Comparison of ENCODE assay signal across 23 mouse cellular contexts in the genomic region with DNA sequence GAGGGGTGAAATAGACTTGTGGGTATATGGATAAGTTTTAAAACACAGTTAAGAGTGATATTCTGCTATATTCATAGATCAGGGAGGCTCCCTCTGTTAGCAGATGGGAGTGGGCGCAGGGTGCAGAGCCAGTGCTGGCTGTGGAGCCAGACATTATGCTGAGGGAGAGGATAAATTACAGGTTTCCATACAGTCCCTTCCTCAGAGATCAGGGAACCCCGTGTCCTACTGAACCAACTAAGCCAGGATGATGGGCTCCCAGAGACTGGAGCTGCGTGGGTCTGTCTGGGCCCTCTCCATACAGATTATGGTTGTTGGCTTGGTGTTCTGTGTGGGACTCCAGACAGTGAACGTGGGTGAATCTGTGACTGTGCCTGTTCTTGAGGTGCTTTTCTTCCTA.
DNase-seq lines count a peak whose midpoint lies in the region; ATAC-seq and TF ChIP-seq lines count a peak whose summit lies in the region.
"Had no signal": no experiment of that assay in that cellular context is flagged by ENCODE, and none has a peak within 500 bp of the region (broad histone marks: within the 10 kb centered on the region; RNA-seq: fewer than 3 reads in every experiment).

No protein-coding gene starts in this region.

- no peaks in the 10 kb centered on the region for H3K4me1 ChIP-seq in intestine, postnatal 0 days (replicated peaks; ENCODE audit: control insufficient read depth, insufficient read depth, low read length)
- H3K4me1 ChIP-seq: hindbrain, embryonic 13.5 days; lung, embryonic 15.5 days; midbrain, embryonic 12.5 days had no signal

- H3K4me3 ChIP-seq in intestine, postnatal 0 days (ENCODE audit: low read depth, low read length): no peak overlapping the region
- H3K4me3 ChIP-seq: erythroblast, embryonic 14.5 days; heart, adult 2 months; hindbrain, embryonic 13.5 days; lung, embryonic 15.5 days; midbrain, embryonic 12.5 days had no signal

- no peak overlapping the region for H3K9ac ChIP-seq in intestine, postnatal 0 days (ENCODE audit: low read depth, low read length)
- H3K9ac ChIP-seq: hindbrain, embryonic 13.5 days; lung, embryonic 15.5 days; midbrain, embryonic 12.5 days had no signal

- H3K9me3 ChIP-seq in intestine, postnatal 0 days (ENCODE audit: control insufficient read depth): no peaks in the 10 kb centered on the region
- H3K9me3 ChIP-seq: hindbrain, embryonic 13.5 days; lung, embryonic 15.5 days; midbrain, embryonic 12.5 days had no signal

- H3K4me2 ChIP-seq in intestine, postnatal 0 days (replicated peaks; ENCODE audit: low read depth): no peak overlapping the region
- H3K4me2 ChIP-seq: hindbrain, embryonic 13.5 days; liver, embryonic 11.5 days; lung, embryonic 15.5 days; midbrain, embryonic 12.5 days had no signal

- 81% methylated on average over 4 of the region's 4 CpGs for WGBS in intestine, postnatal 0 days

- no peak for ATAC-seq in intestine, postnatal 0 days
- ATAC-seq: forebrain, embryonic 14.5 days; intestine, embryonic 16.5 days had no signal

- no peak overlapping the region for H3K27ac ChIP-seq in intestine, postnatal 0 days (ENCODE audit: low read depth, low read length)
- H3K27ac ChIP-seq: heart, adult 2 months; hindbrain, embryonic 13.5 days; kidney, postnatal 0 days; lung, embryonic 15.5 days; midbrain, embryonic 12.5 days; stomach, postnatal 0 days had no signal

- H3K27me3 ChIP-seq in intestine, postnatal 0 days (replicated peaks; ENCODE audit: control insufficient read depth, insufficient read depth, low read length): no peaks in the 10 kb centered on the region
- H3K27me3 ChIP-seq: hindbrain, embryonic 13.5 days; lung, embryonic 15.5 days; midbrain, embryonic 12.5 days had no signal

- peak; percentile 72 for DNase-seq in brain, adult 2 months (ENCODE audit: low read depth, low spot score)
- DNase-seq in frontal cortex, postnatal 36 days (ENCODE audit: low spot score in 2 of 2): peak; percentile 61 to 71
- peak; percentile 18 to 59 for DNase-seq in layer of hippocampus, postnatal 14 days (ENCODE audit: low spot score in 2 of 2)
- peak; percentile 54 to 63 for DNase-seq in right cerebral cortex, adult 2 months (ENCODE audit: low spot score in 2 of 2)
- no peak for DNase-seq in heart, adult 8-10 months (ENCODE audit: low spot score)
- no peak for DNase-seq in testis, postnatal 10 days (ENCODE audit: low spot score)
- no peak for DNase-seq in thymus, postnatal 14 days
- DNase-seq: adrenal gland, adult 8-10 months; B cell, adult 2 months; cerebellum, adult 18-20 months; gastrocnemius, postnatal 10 days; heart, adult 2 months; retina, postnatal 1 day had no signal

- no peak for TF ChIP-seq CTCF in intestine, postnatal 0 days (IDR thresholded peaks at IDR 0.05; ENCODE audit: low read depth)

- no peaks in the 10 kb centered on the region for H3K36me3 ChIP-seq in intestine, postnatal 0 days (ENCODE audit: control insufficient read depth, insufficient read depth)
- H3K36me3 ChIP-seq: hindbrain, embryonic 13.5 days; lung, embryonic 15.5 days; midbrain, embryonic 12.5 days had no signal

Comparison
In these comparisons a context has a peak if more than half of its experiments do, and no peak if none do; other contexts are left out.
1. DNase-seq: peak in brain, adult 2 months (single experiment), frontal cortex, postnatal 36 days (2 of 2), layer of hippocampus, postnatal 14 days (2 of 2) and right cerebral cortex, adult 2 months (2 of 2); none in heart, adult 8-10 months (single experiment), testis, postnatal 10 days (single experiment) and thymus, postnatal 14 days (single experiment).